8 mouse cellular contexts compared by ENCODE assay signal in genomic region chr4:149988301-149988700, GRCm38 (mm10). TPM values are rescaled to one million over a fixed set of nuclear protein-coding genes. Genes with fewer than 3 reads are reported as not detected.
DNase-seq lines count a peak whose midpoint lies in the region; ATAC-seq and TF ChIP-seq lines count a peak whose summit lies in the region.

No protein-coding gene starts in this region.

- no peak for TF ChIP-seq CTCF in lung, embryonic 14.5 days (IDR thresholded peaks at IDR 0.05; ENCODE audit: low read depth)

- H3K27me3 ChIP-seq in lung, embryonic 14.5 days (ENCODE audit: insufficient read depth, low read length) = no peaks in the 10 kb centered on the region
- H3K27me3 ChIP-seq in limb, embryonic 15.5 days = no peaks in the 10 kb centered on the region
- no peaks in the 10 kb centered on the region for H3K27me3 ChIP-seq in stomach, embryonic 14.5 days (ENCODE audit: control insufficient read depth, insufficient read depth, low read length)

- no peak for ATAC-seq in lung, embryonic 14.5 days (ENCODE audit: insufficient read depth)
- no peak for ATAC-seq in limb, embryonic 15.5 days (ENCODE audit: insufficient number of reproducible peaks, low FRiP score, low TSS enrichment, low read depth)
- no peak for ATAC-seq in stomach, embryonic 14.5 days (ENCODE audit: insufficient number of reproducible peaks, insufficient read depth, low FRiP score, low read depth)

- DNase-seq in cerebellum, adult 8-10 months = peak; percentile 33
- no peak for DNase-seq in cerebellum, postnatal 10 days
- no peak for DNase-seq in lung, embryonic 14.5 days
- DNase-seq in lung, postnatal 25 days (ENCODE audit: low spot score) = no peak
- no peak for DNase-seq in ovary, postnatal 14 days (ENCODE audit: low spot score)
- DNase-seq in thymus, postnatal 25 days = no peak

- H3K36me3 ChIP-seq in lung, embryonic 14.5 days (ENCODE audit: insufficient read depth) = 0 out of 2 replicates have a peak, but pooled peaks cover 4% of the 10 kb centered on the region
- H3K36me3 ChIP-seq in limb, embryonic 15.5 days = 0 out of 2 replicates have a peak, but pooled peaks cover 9% of the 10 kb centered on the region
- H3K36me3 ChIP-seq in stomach, embryonic 14.5 days (ENCODE audit: control insufficient read depth, insufficient read depth, low read length) = no peaks in the 10 kb centered on the region

- H3K4me1 ChIP-seq in lung, embryonic 14.5 days (ENCODE audit: insufficient read depth) = peaks cover 14% of the 10 kb centered on the region
- peaks cover 34% of the 10 kb centered on the region for H3K4me1 ChIP-seq in limb, embryonic 15.5 days
- H3K4me1 ChIP-seq in stomach, embryonic 14.5 days (ENCODE audit: control insufficient read depth, insufficient read depth, low read length) = peaks cover 19% of the 10 kb centered on the region

- H3K9ac ChIP-seq in lung, embryonic 14.5 days = no peak overlapping the region
- H3K9ac ChIP-seq in limb, embryonic 15.5 days = no peak overlapping the region
- H3K9ac ChIP-seq in stomach, embryonic 14.5 days (replicated peaks; ENCODE audit: low read depth, low read length) = no peak overlapping the region

- H3K9me3 ChIP-seq in lung, embryonic 14.5 days (ENCODE audit: low read depth, low read length) = no peaks in the 10 kb centered on the region
- no peaks in the 10 kb centered on the region for H3K9me3 ChIP-seq in limb, embryonic 15.5 days
- H3K9me3 ChIP-seq in stomach, embryonic 14.5 days (ENCODE audit: control insufficient read depth, low read depth, low read length) = no peaks in the 10 kb centered on the region

- H3K4me3 ChIP-seq in lung, embryonic 14.5 days (ENCODE audit: low read depth, low read length) = no peak overlapping the region
- H3K4me3 ChIP-seq in limb, embryonic 15.5 days = no peak overlapping the region
- H3K4me3 ChIP-seq in stomach, embryonic 14.5 days (ENCODE audit: low read depth, low read length) = no peak overlapping the region

- H3K4me2 ChIP-seq in lung, embryonic 14.5 days = peak overlapping the region; percentile 51
- peak overlapping the region; percentile 49; the same call in 1 of the 2 replicates for H3K4me2 ChIP-seq in limb, embryonic 15.5 days
- H3K4me2 ChIP-seq in stomach, embryonic 14.5 days (replicated peaks; ENCODE audit: low read depth, low read length) = peak overlapping the region; percentile 53; the same call in 1 of the 2 replicates

- no peak overlapping the region for H3K27ac ChIP-seq in lung, embryonic 14.5 days (ENCODE audit: low read depth)
- H3K27ac ChIP-seq in limb, embryonic 15.5 days = no peak overlapping the region
- no peak overlapping the region for H3K27ac ChIP-seq in stomach, embryonic 14.5 days (ENCODE audit: low read length)

- 82% methylated on average over 6 of the region's 6 CpGs for WGBS in lung, embryonic 14.5 days
- 76% methylated on average over 6 of the region's 6 CpGs for WGBS in limb, embryonic 15.5 days
- WGBS in stomach, embryonic 14.5 days = 85% methylated on average over 6 of the region's 6 CpGs

RNA-seq across cellular contexts. Expression of gene H6pd, which starts 20.5 kb away (rescaled TPM):
- 20.4 and 22.0 TPM in 2 replicates for polyA plus RNA-seq in lung, embryonic 14.5 days (2014; fragmentation: Nextera tagmentation; extraction: Ambion mirVana)
- polyA plus RNA-seq in limb, embryonic 15.5 days (2015; fragmentation: Nextera tagmentation; extraction: Ambion mirVana) = 13.1 and 13.4 TPM in 2 replicates
- 8.8 and 10.2 TPM in 2 replicates for polyA plus RNA-seq in stomach, embryonic 14.5 days (2014; fragmentation: Nextera tagmentation; extraction: Ambion mirVana)

RNA-seq across cellular contexts. Expression of gene Spsb1, which starts 33.5 kb away (rescaled TPM):
- polyA plus RNA-seq in lung, embryonic 14.5 days (2014; fragmentation: Nextera tagmentation; extraction: Ambion mirVana) = 17.0 and 17.1 TPM in 2 replicates
- 24.6 and 27.1 TPM in 2 replicates for polyA plus RNA-seq in limb, embryonic 15.5 days (2015; fragmentation: Nextera tagmentation; extraction: Ambion mirVana)
- 15.9 and 19.2 TPM in 2 replicates for polyA plus RNA-seq in stomach, embryonic 14.5 days (2014; fragmentation: Nextera tagmentation; extraction: Ambion mirVana)
